Mouse (Mus musculus) neutrophil, adult 83 days (primary cell): ENCODE results near the gene P2ry1. TPM values are rescaled to one million over a fixed set of nuclear protein-coding genes. Genes with fewer than 3 reads are reported as not detected.

Source experiments
- total RNA-seq, 2 experiments: library from RNA; stranded (reverse); gene quantifications; one replicate each; pipeline ENCODE4 v1.2.4; 2023

P2ry1 gene
- total RNA-seq = 10 to 100 TPM; 10.1 to 10.4 TPM

DNA sequence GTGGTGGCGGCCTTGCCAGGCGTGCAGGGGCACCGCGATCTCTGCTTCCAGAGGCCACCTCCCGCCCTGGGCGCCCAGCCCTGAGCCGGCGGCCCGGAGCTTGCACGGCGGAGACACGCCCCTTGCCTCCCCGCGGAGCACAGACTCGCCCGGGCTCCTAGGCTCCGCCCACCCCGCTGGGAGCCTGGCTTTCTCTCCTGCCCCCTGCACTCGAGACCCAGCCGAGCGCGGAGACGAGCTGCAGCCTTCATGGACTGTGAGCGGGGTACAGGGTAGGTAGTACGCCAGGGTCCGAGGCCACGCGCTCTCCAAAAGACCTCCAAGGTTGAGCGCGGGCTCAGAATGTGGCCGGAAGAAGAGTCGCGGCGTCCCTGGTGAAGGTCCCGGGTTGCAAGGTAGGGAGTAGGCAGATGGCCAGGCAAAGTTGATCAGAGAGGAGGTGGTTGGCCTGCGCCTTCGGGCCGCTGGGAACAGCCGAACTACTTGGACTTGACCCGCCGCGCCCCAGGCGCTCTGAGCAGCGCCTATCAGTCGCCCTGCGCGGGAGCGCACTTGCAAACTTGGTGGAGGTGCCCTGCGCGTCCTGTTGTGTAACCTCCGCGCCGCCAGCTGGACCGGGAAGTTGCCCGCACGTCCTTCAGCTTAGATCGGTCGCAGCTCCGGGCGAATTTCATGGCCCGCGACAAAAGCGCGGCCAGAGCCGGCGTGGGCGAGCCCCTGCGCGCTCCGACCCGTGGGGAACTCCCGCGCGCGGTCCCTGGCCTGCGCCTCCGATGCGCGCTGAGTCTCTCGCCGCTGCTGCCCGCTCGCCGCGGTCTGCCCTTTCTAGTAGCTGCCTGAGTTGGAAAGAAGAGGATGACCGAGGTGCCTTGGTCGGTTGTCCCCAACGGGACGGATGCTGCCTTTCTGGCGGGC is at the start of gene P2ry1:
TSS of gene P2ry1 (plus strand) at position 209 of the 915 bp plus-strand sequence.

